Mouse (Mus musculus) midbrain, embryonic 11.5 days (tissue): ENCODE results near the gene Rsu1. TPM values are rescaled to one million over a fixed set of nuclear protein-coding genes. Genes with fewer than 3 reads are reported as not detected.

ENCODE experiments used
- ATAC-seq: fragments of 200-750 bp; cut with Nextera tagmentation; 2 replicates; pipeline ENCODE4 v1.8.0; 2017; ENCODE audit warnings: moderate TSS enrichment, moderate library complexity; ENCODE audit not compliant: low FRiP score
- DNase-seq: peaks from one replicate; pipeline ENCODE4 v3.0.0; 2015; ENCODE audit warnings: low spot score; ENCODE audit errors: missing footprints
- H3K27ac ChIP-seq: fragments of 300-500 bp; sonication (generic); 2 replicates; pipeline ENCODE4 v1.5.1; 2014; ENCODE audit warnings: low read depth, low read length
- H3K27me3 ChIP-seq: fragments of 300-500 bp; sonication (generic); 2 replicates; pipeline ENCODE4 v1.6.1; 2014; ENCODE audit warnings: mild to moderate bottlenecking, low read length, moderate library complexity, mixed read lengths; ENCODE audit not compliant: control insufficient read depth, insufficient read depth
- H3K36me3 ChIP-seq: fragments of 300-500 bp; sonication (generic); 2 replicates; pipeline ENCODE4 v1.6.1; 2014; ENCODE audit warnings: mild to moderate bottlenecking, low read length, moderate library complexity, mixed read lengths; ENCODE audit not compliant: control insufficient read depth, insufficient read depth
- H3K4me1 ChIP-seq: fragments of 300-500 bp; sonication (generic); 2 replicates; pipeline ENCODE4 v1.6.1; 2014; ENCODE audit warnings: low read length; ENCODE audit not compliant: control insufficient read depth, insufficient read depth
- H3K4me2 ChIP-seq: fragments of 300-500 bp; sonication (generic); 2 replicates; pipeline ENCODE4 v1.6.1; 2014; ENCODE audit warnings: mild to moderate bottlenecking, moderate library complexity
- H3K4me3 ChIP-seq: fragments of 300-500 bp; sonication (generic); 2 replicates; pipeline ENCODE4 v1.5.1; 2014; ENCODE audit warnings: low read depth, low read length
- H3K9ac ChIP-seq: fragments of 300-500 bp; sonication (generic); 2 replicates; pipeline ENCODE4 v1.6.1; 2014; ENCODE audit warnings: low read length
- H3K9me3 ChIP-seq: fragments of 300-500 bp; sonication (generic); 2 replicates; pipeline ENCODE4 v1.6.1; 2016; ENCODE audit warnings: low read length; ENCODE audit not compliant: control insufficient read depth
- WGBS: fragments of 180-500 bp; shearing (Covaris S2); extraction: QIAGEN DNeasy Blood & Tissue Kit; methylation state at CpG from one replicate; pipeline ENCODE4 v1.1.7; 2014; 5-methylcytosine and 5-hydroxymethylcytosine counted together
- polyA plus RNA-seq: library from polyadenylated mRNA; unstranded; fragments of >200 nt; fragmentation: Nextera tagmentation; extraction: Ambion mirVana; gene quantifications from 2 replicates; pipeline ENCODE4 v1.2.1, GENCODE M21; 2014

Rsu1 gene
- polyA plus RNA-seq, 1 experiment from 2014 or later: 73.1 TPM

DNA sequence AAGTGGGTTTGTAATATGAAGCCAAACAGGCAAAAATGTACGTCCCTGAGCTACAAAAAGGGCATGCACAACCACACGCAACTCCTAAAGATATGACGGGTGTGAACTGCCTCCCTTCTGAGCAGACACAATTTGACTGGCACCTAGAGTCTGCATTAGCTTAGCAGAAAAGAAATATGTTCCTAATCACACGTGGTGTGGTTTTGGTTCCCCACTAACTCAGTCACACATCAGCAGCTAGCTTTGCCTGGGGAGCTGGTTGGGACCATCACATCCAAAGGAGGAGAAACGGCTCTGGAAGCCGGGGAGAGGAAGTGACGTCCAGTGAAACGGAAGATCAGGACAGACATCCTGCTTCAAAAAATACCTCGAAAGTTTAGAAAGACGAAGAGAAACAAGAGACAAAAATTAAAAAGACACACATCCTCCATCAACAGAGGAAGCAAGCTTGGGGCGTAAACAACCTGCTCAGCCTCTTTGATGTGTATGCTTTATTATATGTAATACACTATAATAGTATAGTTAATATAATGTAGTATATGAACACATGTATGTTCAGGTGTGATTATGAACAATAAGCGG lies 37.9 kb downstream of the Rsu1 start:
- no peak overlapping the region for H3K9ac ChIP-seq
- no peaks in the 10 kb centered on the region for H3K4me1 ChIP-seq
- ATAC-seq (no peak), DNase-seq (peak; percentile 56)
- H3K4me3 ChIP-seq: no peak overlapping the region
- no peak overlapping the region for H3K4me2 ChIP-seq
- H3K9me3 ChIP-seq: no peaks in the 10 kb centered on the region
- WGBS: 90% methylated on average over 12 of the region's 12 CpGs
- no peak overlapping the region for H3K27ac ChIP-seq
- H3K36me3 ChIP-seq: no peaks in the 10 kb centered on the region
- H3K27me3 ChIP-seq: no peaks in the 10 kb centered on the region

DNA sequence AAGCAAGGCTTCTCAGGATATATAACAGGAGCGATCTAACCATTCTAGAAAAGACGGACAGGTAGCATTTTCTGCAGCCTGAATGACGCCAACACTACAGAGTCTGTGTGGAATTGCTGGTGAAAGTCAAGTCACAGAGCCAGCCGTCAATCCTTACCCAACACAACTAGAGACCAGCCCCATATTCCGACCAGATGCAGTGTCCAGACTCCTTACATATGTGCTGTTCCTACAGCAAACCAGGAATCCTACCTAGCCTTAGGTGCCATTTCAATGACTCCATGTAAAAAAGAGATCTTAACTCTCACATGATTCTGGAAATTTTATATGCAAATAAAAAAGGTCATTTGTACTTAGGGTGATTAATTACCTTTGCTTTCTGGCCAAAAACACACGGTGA lies 38.9 kb downstream of the Rsu1 start:
- H3K9me3 ChIP-seq: no peaks in the 10 kb centered on the region
- ATAC-seq: no peak
- no peak overlapping the region for H3K4me3 ChIP-seq
- WGBS: 92% methylated on average over 6 of the region's 6 CpGs
- H3K27ac ChIP-seq: no peak overlapping the region
- no peak for DNase-seq
- no peaks in the 10 kb centered on the region for H3K27me3 ChIP-seq
- H3K36me3 ChIP-seq: no peaks in the 10 kb centered on the region
- H3K4me1 ChIP-seq: no peaks in the 10 kb centered on the region
- H3K4me2 ChIP-seq: no peak overlapping the region
- no peak overlapping the region for H3K9ac ChIP-seq

DNA sequence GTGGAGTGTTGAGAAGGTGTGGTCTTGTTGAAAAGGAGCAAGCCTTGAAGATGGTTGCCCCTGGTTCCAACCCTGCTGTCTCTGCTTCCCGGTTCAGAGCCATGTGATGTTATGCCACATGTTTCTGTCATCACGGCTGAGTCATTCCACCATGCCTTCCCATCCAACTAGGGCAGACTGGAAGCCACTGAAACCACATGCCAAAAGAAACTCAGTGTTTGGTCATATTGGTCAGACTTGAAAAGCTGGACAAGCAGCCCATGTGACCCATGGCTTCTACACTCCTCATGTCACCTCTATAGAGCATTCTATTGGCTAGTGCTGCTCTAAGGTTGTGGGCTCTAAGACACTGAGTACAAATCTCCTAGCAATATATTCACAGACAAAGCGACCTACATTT lies 41.5 kb downstream of the Rsu1 start:
- H3K9ac ChIP-seq: no peak overlapping the region
- H3K4me2 ChIP-seq: no peak overlapping the region
- H3K9me3 ChIP-seq: no peaks in the 10 kb centered on the region
- DNase-seq (no peak), ATAC-seq (no peak)
- WGBS: 93% methylated on average over 3 of the region's 3 CpGs
- no peaks in the 10 kb centered on the region for H3K27me3 ChIP-seq
- H3K4me3 ChIP-seq: no peak overlapping the region
- H3K27ac ChIP-seq: no peak overlapping the region
- H3K4me1 ChIP-seq: no peaks in the 10 kb centered on the region
- H3K36me3 ChIP-seq: no peaks in the 10 kb centered on the region

DNA sequence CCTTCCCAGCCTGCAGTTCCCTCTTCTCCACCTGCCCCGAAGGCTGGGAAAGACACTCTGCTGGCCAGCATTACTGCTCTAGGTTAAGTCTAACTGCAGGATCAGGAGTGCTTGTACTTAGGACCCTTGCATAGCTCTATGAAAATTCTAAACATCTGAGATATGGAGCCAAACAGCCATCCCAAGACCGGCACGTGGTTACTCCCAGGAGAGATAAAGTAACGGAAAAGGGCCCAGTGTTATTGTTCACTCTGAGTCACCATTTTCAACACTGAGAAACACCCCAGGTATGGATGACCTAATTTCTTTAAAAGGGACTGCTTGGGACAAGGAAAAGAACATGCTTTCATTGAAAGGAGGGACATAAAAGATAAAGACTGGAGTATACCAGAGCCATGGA lies 45.2 kb downstream of the Rsu1 start:
- Histone ChIP-seq H3K27ac (no peak overlapping the region), H3K4me3 (no peak overlapping the region), H3K36me3 (no peaks in the 10 kb centered on the region), H3K27me3 (no peaks in the 10 kb centered on the region), H3K4me1 (no peaks in the 10 kb centered on the region), H3K4me2 (no peak overlapping the region), H3K9me3 (no peaks in the 10 kb centered on the region), H3K9ac (no peak overlapping the region)
- DNase-seq (no peak), ATAC-seq (no peak)
- 91% methylated on average over 4 of the region's 4 CpGs for WGBS

DNA sequence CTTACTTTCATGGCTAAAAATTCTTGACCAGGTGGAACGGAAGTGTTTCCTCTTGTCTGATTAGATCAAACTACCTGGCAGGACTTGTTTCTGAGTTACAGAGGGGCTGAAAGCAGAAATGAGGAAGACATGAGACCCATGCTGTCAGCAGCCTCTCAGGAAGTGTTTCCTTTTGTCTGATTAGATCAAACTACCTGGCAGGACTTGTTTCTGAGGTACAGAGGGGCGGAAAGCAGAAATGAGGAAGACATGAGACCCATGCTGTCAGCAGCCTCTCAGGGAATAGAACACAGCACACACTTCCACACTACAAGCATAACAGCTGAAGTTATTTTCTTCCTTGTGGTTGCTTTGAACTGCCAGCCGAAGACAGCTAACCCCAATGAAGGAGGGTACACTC lies 46.7 kb downstream of the Rsu1 start:
- no peaks in the 10 kb centered on the region for H3K27me3 ChIP-seq
- H3K9ac ChIP-seq: no peak overlapping the region
- H3K36me3 ChIP-seq: no peaks in the 10 kb centered on the region
- no peak overlapping the region for H3K4me2 ChIP-seq
- ATAC-seq (no peak), DNase-seq (no peak)
- no peak overlapping the region for H3K4me3 ChIP-seq
- H3K9me3 ChIP-seq: no peaks in the 10 kb centered on the region
- H3K4me1 ChIP-seq: no peaks in the 10 kb centered on the region
- no peak overlapping the region for H3K27ac ChIP-seq
- WGBS: 96% methylated on average over 3 of the region's 3 CpGs

DNA sequence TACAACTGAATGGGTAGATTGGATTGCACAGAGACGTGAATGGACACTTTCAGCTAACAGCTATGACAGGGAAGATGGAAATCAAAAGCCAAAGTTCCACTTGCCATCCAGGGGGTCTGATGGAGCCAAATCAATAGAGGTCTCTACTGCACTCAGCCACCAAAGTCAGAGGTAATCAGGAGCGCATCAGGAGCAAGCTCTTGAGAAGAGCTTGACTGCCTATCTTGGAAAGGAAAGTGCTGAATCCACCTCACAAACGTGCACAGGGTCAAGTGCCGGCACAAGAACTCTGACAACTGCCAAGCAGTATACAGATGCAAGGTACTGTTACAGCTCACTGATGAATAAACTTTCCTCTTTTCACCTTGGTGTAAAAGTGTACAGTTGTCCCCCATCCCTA lies 47.8 kb downstream of the Rsu1 start:
- no peaks in the 10 kb centered on the region for H3K9me3 ChIP-seq
- WGBS: 87% methylated on average over 4 of the region's 4 CpGs
- H3K27me3 ChIP-seq: no peaks in the 10 kb centered on the region
- H3K4me2 ChIP-seq: no peak overlapping the region
- no peak for ATAC-seq
- no peaks in the 10 kb centered on the region for H3K36me3 ChIP-seq
- H3K4me3 ChIP-seq: no peak overlapping the region
- no peak overlapping the region for H3K9ac ChIP-seq
- peak; percentile 62 for DNase-seq
- no peak overlapping the region for H3K27ac ChIP-seq
- H3K4me1 ChIP-seq: no peaks in the 10 kb centered on the region

DNA sequence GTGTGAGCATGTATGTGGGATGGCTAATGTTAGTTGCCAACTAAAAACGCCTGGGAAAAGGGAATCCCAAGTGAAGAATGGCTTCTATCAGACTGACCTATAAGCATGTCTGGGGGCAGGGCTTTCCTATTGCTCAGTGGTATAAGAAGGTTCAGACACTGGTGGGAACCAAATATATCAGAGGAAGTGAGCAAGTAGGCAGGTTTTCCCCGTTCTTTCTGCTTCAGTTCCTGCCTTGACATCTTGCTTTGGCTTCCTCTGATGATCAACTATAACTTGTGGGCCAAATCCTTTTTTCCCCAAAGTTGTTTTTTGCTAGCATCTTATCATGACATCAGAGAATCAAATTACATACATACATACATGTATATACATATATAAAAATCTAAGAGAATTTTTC lies 51.1 kb downstream of the Rsu1 start:
- Histone ChIP-seq H3K27me3 (no peaks in the 10 kb centered on the region), H3K9me3 (no peaks in the 10 kb centered on the region), H3K36me3 (no peaks in the 10 kb centered on the region), H3K4me1 (no peaks in the 10 kb centered on the region), H3K4me2 (no peak overlapping the region), H3K9ac (no peak overlapping the region), H3K4me3 (no peak overlapping the region), H3K27ac (no peak overlapping the region)
- ATAC-seq (no peak), DNase-seq (no peak)
- 74% methylated on average over 2 of the region's 2 CpGs for WGBS

DNA sequence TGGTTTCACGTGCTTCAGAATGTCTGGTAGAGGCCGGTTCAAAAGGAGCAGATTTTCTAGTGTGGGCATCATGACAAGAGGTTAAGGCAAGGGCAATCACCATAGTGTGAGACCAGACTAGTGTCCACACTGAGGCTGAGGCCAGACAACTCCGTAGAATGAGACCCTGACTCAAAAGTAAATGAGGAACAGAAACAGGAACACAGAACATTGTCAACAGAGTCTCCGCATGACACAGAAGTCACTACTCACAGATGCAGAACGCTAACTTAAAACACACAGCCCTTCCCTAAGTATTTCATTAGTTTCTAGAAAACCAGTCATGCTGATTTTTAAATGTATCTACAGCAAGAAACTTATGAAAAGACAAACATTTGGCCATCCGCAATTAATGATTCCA lies 53.1 kb downstream of the Rsu1 start:
- DNase-seq (no peak), ATAC-seq (no peak)
- Histone ChIP-seq H3K4me1 (no peaks in the 10 kb centered on the region), H3K9me3 (no peaks in the 10 kb centered on the region), H3K27me3 (no peaks in the 10 kb centered on the region), H3K9ac (no peak overlapping the region), H3K4me2 (no peak overlapping the region), H3K36me3 (no peaks in the 10 kb centered on the region), H3K27ac (no peak overlapping the region), H3K4me3 (no peak overlapping the region)
- 85% methylated on average over 6 of the region's 6 CpGs for WGBS

DNA sequence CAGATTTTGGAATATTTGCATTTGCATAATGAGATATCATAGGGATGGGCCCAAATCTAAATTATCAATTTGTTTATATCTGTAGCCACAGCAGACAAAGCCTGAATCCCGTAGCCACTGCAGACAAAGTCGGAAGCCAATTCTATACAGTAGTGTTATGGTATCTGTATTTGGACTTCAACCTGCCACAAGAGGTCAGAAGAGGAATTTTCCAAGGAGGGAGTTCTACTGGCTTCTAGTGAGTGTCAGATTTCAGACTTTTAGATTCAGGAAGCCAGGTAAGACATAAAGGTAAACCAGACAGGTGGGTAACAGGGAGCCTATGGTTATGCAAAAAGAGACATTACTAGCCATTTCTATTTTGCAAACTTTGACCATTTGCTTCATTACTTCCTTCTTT lies 64.4 kb downstream of the Rsu1 start:
- no peak overlapping the region for H3K27ac ChIP-seq
- H3K27me3 ChIP-seq: no peaks in the 10 kb centered on the region
- H3K9me3 ChIP-seq: no peaks in the 10 kb centered on the region
- DNase-seq (no peak), ATAC-seq (no peak)
- no peaks in the 10 kb centered on the region for H3K4me1 ChIP-seq
- WGBS: 90% methylated on average over 2 of the region's 2 CpGs
- H3K4me2 ChIP-seq: no peak overlapping the region
- H3K9ac ChIP-seq: no peak overlapping the region
- H3K36me3 ChIP-seq: no peaks in the 10 kb centered on the region
- no peak overlapping the region for H3K4me3 ChIP-seq

DNA sequence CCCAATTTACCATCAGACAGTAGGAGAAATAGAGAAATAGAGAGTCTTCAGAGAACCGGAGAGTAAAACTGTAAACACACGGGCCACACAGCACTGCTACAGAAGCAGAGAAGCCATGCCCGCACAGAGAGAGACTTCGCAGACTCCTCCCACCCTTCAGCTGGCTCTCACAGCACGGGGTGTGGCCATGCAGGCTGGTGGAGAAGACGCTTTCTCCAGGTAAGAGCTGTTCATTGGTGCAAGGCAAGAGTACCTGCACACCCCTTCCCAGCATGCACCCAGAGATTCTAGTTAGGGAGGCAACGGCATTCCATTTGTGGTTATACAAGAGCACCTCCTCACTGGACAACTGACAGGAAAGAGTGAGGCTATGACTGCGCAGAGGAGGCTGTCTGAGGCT lies 64.8 kb downstream of the Rsu1 start:
- no peak overlapping the region for H3K4me3 ChIP-seq
- H3K27ac ChIP-seq: no peak overlapping the region
- ATAC-seq: no peak

More for the DNA sequence above, 64.8 kb downstream of the Rsu1 start:
- no peaks in the 10 kb centered on the region for H3K9me3 ChIP-seq
- no peaks in the 10 kb centered on the region for H3K4me1 ChIP-seq
- H3K4me2 ChIP-seq: no peak overlapping the region
- H3K9ac ChIP-seq: no peak overlapping the region
- DNase-seq: no peak
- H3K27me3 ChIP-seq: no peaks in the 10 kb centered on the region
- WGBS: 69% methylated on average over 8 of the region's 8 CpGs
- H3K36me3 ChIP-seq: no peaks in the 10 kb centered on the region
